Mouse (Mus musculus): ENCODE data around the gene Txnl4b. TPM values are rescaled to one million over a fixed set of nuclear protein-coding genes. Genes with fewer than 3 reads are reported as not detected.

Gene Txnl4b
- polyA plus RNA-seq, 1 experiment from 2014 or later = 25.1 TPM

DNA sequence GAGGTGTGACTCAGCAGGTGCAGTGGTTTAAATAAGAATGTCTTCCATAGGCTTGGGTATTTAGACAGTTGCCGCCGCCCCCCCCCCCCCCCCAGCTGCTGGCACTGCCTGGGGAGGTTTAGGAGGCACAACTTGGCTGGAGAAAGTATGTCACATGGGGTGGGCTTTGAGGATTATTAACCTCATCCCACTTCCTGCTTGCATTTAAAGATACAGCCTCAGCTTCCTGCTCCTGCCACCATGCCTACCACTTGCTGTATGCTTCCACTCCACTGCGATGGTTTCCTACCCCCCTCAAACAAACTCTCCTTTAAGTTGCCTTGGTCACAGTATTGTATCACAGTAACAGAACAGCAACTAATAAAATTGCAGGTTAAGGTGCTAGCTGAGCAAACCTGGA is 21.6 kb upstream of the Txnl4b start:
- no peak for TF ChIP-seq CTCF (IDR thresholded peaks at IDR 0.05; ENCODE audit: low read depth)
- Histone ChIP-seq H3K9me3 (ENCODE audit: low read depth, low read length) (no peaks in the 10 kb centered on the region), H3K4me2 (no peak overlapping the region), H3K27me3 (ENCODE audit: insufficient read depth, low read length) (no peaks in the 10 kb centered on the region), H3K4me1 (ENCODE audit: insufficient read depth) (no peaks in the 10 kb centered on the region), H3K27ac (ENCODE audit: low read depth) (no peak overlapping the region), H3K9ac (no peak overlapping the region), H3K4me3 (ENCODE audit: low read depth, low read length) (no peak overlapping the region), H3K36me3 (ENCODE audit: insufficient read depth) (peaks cover 28% of the 10 kb centered on the region)
- DNase-seq (no peak), ATAC-seq (ENCODE audit: insufficient read depth) (no peak)
- 69% methylated on average over 1 of the region's 3 CpGs for WGBS

DNA sequence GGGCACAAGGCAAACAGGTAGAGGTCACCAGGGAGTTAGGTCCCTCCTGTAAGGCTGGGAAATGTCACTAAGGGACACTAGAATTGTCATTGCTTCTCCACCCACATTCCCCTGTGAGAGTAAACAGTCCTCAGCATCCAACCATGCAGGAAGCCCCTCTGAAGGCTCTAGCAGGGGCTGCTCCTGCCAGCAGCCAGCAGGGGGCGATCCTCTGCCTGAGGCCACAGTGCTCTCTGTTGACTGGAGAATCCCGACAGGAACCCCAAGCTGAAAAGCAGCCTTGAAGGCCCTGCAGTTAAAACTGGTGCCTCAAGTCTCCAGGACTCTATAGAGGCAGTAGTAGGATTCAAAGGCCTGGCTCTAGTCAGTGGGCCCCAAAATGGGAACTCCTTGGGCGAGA is 14.0 kb upstream of the Txnl4b start:
- H3K9ac ChIP-seq = no peak overlapping the region
- no peak overlapping the region for H3K4me2 ChIP-seq
- no peaks in the 10 kb centered on the region for H3K4me1 ChIP-seq (ENCODE audit: insufficient read depth)
- no peak overlapping the region for H3K4me3 ChIP-seq (ENCODE audit: low read depth, low read length)
- 34% methylated on average over 3 of the region's 3 CpGs for WGBS
- no peak overlapping the region for H3K27ac ChIP-seq (ENCODE audit: low read depth)
- DNase-seq (peak; percentile 57), ATAC-seq (ENCODE audit: insufficient read depth) (no peak)
- peak; percentile 71 for TF ChIP-seq CTCF (IDR thresholded peaks at IDR 0.05; ENCODE audit: low read depth)
- no peaks in the 10 kb centered on the region for H3K9me3 ChIP-seq (ENCODE audit: low read depth, low read length)
- peaks cover 100% of the 10 kb centered on the region for H3K36me3 ChIP-seq (ENCODE audit: insufficient read depth)
- no peaks in the 10 kb centered on the region for H3K27me3 ChIP-seq (ENCODE audit: insufficient read depth, low read length)

DNA sequence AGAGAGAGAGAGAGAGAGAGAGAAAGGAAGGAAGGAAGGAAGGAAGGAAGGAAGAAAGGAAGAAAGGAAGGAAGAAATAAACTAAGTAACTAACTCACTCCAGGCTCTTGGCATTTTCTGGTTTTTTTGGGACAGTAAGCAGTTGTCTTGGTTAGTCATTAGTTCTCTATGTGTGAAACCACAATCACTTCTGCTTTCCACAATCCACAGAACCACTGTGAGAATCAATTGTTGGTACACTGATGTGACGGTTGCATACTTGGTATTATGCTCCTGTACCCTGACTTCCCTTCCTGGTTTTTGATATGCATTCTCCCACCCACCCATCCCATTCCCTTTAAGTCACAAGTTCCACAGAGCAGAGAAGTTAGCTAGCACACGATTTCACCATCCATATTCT is 1.8 kb upstream of the Txnl4b start:
- no peak overlapping the region for H3K9ac ChIP-seq
- H3K27ac ChIP-seq (ENCODE audit: low read depth) = no peak overlapping the region
- WGBS = 71% methylated on average over 2 of the region's 2 CpGs
- H3K4me2 ChIP-seq = peak overlapping the region; percentile 68
- no peak for TF ChIP-seq CTCF (IDR thresholded peaks at IDR 0.05; ENCODE audit: low read depth)
- no peak for DNase-seq
- no peak overlapping the region for H3K4me3 ChIP-seq (ENCODE audit: low read depth, low read length)
- peaks cover 12% of the 10 kb centered on the region; the same call in 1 of the 2 replicates for H3K4me1 ChIP-seq (ENCODE audit: insufficient read depth)
- H3K27me3 ChIP-seq (ENCODE audit: insufficient read depth, low read length) = no peaks in the 10 kb centered on the region
- ATAC-seq (ENCODE audit: insufficient read depth) = no peak
- H3K36me3 ChIP-seq (ENCODE audit: insufficient read depth) = peaks cover 40% of the 10 kb centered on the region
- H3K9me3 ChIP-seq (ENCODE audit: low read depth, low read length) = no peaks in the 10 kb centered on the region

DNA sequence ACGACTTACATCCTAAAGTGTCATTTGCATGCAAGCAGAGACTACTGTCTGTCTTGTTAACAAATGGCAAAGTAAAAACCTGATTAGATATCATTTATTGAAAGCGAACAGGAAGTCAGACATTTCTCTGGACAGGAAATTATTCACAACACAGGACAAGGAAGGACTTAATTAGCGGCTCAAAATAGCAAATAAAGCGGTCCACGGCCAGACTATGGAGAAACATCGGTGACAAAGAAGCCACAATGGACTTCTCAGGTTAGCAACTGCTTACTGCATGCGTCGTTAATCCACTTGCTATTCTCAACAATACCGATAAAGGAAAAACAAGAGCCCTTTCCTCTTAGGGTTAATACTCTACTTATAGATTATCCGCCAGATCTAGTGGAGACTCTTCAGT is 926 bp upstream of the Txnl4b start:
- H3K27me3 ChIP-seq (ENCODE audit: insufficient read depth, low read length) = no peaks in the 10 kb centered on the region
- H3K9me3 ChIP-seq (ENCODE audit: low read depth, low read length) = no peaks in the 10 kb centered on the region
- H3K4me3 ChIP-seq (ENCODE audit: low read depth, low read length) = peak overlapping the region; percentile 84
- peak overlapping the region; percentile 92 for H3K9ac ChIP-seq
- H3K27ac ChIP-seq (ENCODE audit: low read depth) = peak overlapping the region; percentile 93
- no peak for DNase-seq
- H3K4me1 ChIP-seq (ENCODE audit: insufficient read depth) = peaks cover 12% of the 10 kb centered on the region; the same call in 1 of the 2 replicates
- H3K4me2 ChIP-seq = peak overlapping the region; percentile 68
- WGBS = 3% methylated on average over 10 of the region's 10 CpGs
- peaks cover 37% of the 10 kb centered on the region for H3K36me3 ChIP-seq (ENCODE audit: insufficient read depth)
- no peak for ATAC-seq (ENCODE audit: insufficient read depth)
- no peak for TF ChIP-seq CTCF (IDR thresholded peaks at IDR 0.05; ENCODE audit: low read depth)

DNA sequence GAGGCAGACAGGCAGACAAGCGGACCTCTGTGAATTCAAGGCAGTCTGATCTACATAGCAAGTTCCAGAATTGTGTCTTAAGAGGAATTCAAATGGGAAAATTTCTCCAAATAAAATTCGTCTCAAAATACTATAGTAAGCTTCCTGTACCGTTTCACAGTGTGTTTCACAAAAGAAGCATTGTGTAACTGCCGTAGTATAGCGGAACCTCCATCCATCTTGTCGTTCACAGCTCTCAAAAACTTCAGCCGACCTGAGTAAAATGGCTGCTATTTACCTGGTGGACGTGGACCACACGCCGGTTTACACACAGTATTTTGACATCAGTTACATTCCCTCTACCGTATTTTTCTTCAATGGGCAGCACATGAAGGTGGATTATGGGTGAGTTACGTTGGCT is 5.4 kb downstream of the Txnl4b start:
- ATAC-seq (ENCODE audit: insufficient read depth) = no peak
- peaks cover 12% of the 10 kb centered on the region; the same call in 1 of the 2 replicates for H3K36me3 ChIP-seq (ENCODE audit: insufficient read depth)
- H3K4me3 ChIP-seq (ENCODE audit: low read depth, low read length) = no peak overlapping the region
- H3K9ac ChIP-seq = no peak overlapping the region
- no peak for DNase-seq
- H3K4me2 ChIP-seq = no peak overlapping the region
- H3K9me3 ChIP-seq (ENCODE audit: low read depth, low read length) = no peaks in the 10 kb centered on the region
- H3K27ac ChIP-seq (ENCODE audit: low read depth) = no peak overlapping the region
- WGBS = 80% methylated on average over 12 of the region's 12 CpGs
- H3K4me1 ChIP-seq (ENCODE audit: insufficient read depth) = peaks cover 7% of the 10 kb centered on the region; the same call in 1 of the 2 replicates
- no peak for TF ChIP-seq CTCF (IDR thresholded peaks at IDR 0.05; ENCODE audit: low read depth)
- H3K27me3 ChIP-seq (ENCODE audit: insufficient read depth, low read length) = no peaks in the 10 kb centered on the region

DNA sequence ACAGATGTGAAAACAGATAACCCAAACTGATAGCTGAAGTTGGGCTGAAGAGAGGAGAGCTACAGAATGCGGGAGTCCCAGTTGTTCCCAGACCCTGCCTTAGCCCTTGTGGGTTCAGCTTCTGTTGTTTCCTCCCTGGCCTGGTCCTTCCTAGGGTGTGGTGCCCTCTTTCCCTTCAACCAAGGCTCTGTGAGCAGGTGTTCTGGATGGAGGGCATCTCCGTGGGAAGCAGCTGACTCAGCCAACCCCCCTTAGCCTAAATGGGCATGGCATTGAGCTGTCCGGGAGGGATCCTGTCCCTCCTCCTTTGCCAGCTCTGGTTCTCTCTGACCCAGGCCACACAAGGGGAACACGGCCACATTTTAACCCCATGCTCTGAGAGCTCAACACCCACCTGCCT is 10.6 kb downstream of the Txnl4b start:
- no peak for TF ChIP-seq CTCF (IDR thresholded peaks at IDR 0.05; ENCODE audit: low read depth)
- no peak overlapping the region for H3K27ac ChIP-seq (ENCODE audit: low read depth)
- H3K4me2 ChIP-seq = no peak overlapping the region
- H3K9me3 ChIP-seq (ENCODE audit: low read depth, low read length) = no peaks in the 10 kb centered on the region
- H3K27me3 ChIP-seq (ENCODE audit: insufficient read depth, low read length) = no peaks in the 10 kb centered on the region
- H3K4me1 ChIP-seq (ENCODE audit: insufficient read depth) = no peaks in the 10 kb centered on the region
- peaks cover 6% of the 10 kb centered on the region; the same call in 1 of the 2 replicates for H3K36me3 ChIP-seq (ENCODE audit: insufficient read depth)
- ATAC-seq (ENCODE audit: insufficient read depth) (no peak), DNase-seq (no peak)
- WGBS = 75% methylated on average over 4 of the region's 4 CpGs
- no peak overlapping the region for H3K9ac ChIP-seq
- no peak overlapping the region for H3K4me3 ChIP-seq (ENCODE audit: low read depth, low read length)

DNA sequence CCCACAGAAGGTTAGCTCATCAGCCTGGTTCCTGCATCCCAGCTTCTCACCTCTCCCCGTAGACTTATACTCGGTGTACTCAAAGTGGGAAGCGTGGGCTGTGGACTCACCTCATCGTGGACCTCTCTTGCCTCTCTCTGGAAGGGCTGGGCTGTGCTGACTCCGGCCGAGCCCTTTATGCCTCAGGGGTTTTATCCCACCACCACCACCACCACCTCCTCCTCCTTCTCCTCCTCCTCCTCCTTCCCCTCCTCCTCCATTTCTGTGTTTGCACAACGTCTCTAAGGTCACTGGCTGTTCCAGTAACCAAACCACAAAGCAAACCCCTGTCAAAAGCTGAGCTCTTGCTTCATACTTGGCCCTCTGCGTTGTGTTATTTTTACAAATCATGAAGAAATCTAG is 13.2 kb downstream of the Txnl4b start, which contains the start of gene Hp:
Gene Hp, minus strand, starts transcription at position 273 of the 402 bp plus-strand sequence.
- DNase-seq = no peak
- Histone ChIP-seq H3K36me3 (ENCODE audit: insufficient read depth) (no peaks in the 10 kb centered on the region), H3K27ac (ENCODE audit: low read depth) (no peak within 1 kb of the TSS), H3K9me3 (ENCODE audit: low read depth, low read length) (no peaks in the 10 kb centered on the region), H3K4me1 (ENCODE audit: insufficient read depth) (no peaks in the 10 kb centered on the region), H3K4me3 (ENCODE audit: low read depth, low read length) (no peak within 1 kb of the TSS), H3K27me3 (ENCODE audit: insufficient read depth, low read length) (no peaks in the 10 kb centered on the region), H3K4me2 (no peak within 1 kb of the TSS), H3K9ac (no peak within 1 kb of the TSS)
- 46% methylated on average over 8 of the region's 8 CpGs for WGBS
- no peak for ATAC-seq (ENCODE audit: insufficient read depth)
- no peak for TF ChIP-seq CTCF (IDR thresholded peaks at IDR 0.05; ENCODE audit: low read depth)

DNA sequence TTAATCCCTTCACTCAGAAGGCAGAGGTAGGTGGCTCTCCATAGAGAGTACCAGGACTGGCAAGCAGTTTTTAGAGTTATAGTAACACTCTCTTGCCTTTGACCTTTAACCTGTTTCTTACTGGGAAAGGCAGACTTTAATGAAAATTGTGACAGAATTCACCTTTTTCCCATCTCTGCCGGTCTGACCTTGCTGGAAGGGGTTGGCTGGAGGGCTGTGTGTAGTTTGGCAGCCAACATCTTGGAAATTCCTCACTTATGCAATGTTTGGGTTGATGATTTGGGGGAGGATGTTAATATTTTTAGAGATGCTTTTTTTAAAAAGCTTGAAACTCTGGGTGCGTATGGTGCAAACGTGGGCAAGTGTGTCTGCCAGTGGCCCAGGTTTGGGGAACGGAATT is 18.6 kb downstream of the Txnl4b start:
- WGBS = 88% methylated on average over 4 of the region's 4 CpGs
- no peak overlapping the region for H3K9ac ChIP-seq
- H3K4me3 ChIP-seq (ENCODE audit: low read depth, low read length) = no peak overlapping the region
- no peaks in the 10 kb centered on the region for H3K27me3 ChIP-seq (ENCODE audit: insufficient read depth, low read length)
- no peak for TF ChIP-seq CTCF (IDR thresholded peaks at IDR 0.05; ENCODE audit: low read depth)
- H3K27ac ChIP-seq (ENCODE audit: low read depth) = no peak overlapping the region
- ATAC-seq (ENCODE audit: insufficient read depth) (no peak), DNase-seq (no peak)
- no peaks in the 10 kb centered on the region for H3K36me3 ChIP-seq (ENCODE audit: insufficient read depth)
- no peaks in the 10 kb centered on the region for H3K9me3 ChIP-seq (ENCODE audit: low read depth, low read length)
- H3K4me1 ChIP-seq (ENCODE audit: insufficient read depth) = no peaks in the 10 kb centered on the region
- H3K4me2 ChIP-seq = no peak overlapping the region
